Mouse (Mus musculus): ENCODE results near the gene Mmaa.

- no peak for TF ChIP-seq CTCF (IDR thresholded peaks at IDR 0.05; ENCODE audit: control insufficient read depth, insufficient read depth, insufficient read length)
- no peak for TF ChIP-seq USF1 (IDR thresholded peaks at IDR 0.05; ENCODE audit: low read depth)
- no peak for TF ChIP-seq MAX (IDR thresholded peaks at IDR 0.05)
Measured at GRCm38 (mm10) chr8:79301548-79301947, 6.8 kb upstream of the Mmaa start.
